Mouse (Mus musculus) right cerebral cortex, adult 2 months (tissue): ENCODE data around the gene 1700001C19Rik.

Experiments used
- DNase-seq, 2 experiments: peaks; one replicate each; pipeline ENCODE4 v3.0.0; 2021 to 2022; ENCODE audit warnings: low spot score in 2 of 2

1700001C19Rik gene

DNA sequence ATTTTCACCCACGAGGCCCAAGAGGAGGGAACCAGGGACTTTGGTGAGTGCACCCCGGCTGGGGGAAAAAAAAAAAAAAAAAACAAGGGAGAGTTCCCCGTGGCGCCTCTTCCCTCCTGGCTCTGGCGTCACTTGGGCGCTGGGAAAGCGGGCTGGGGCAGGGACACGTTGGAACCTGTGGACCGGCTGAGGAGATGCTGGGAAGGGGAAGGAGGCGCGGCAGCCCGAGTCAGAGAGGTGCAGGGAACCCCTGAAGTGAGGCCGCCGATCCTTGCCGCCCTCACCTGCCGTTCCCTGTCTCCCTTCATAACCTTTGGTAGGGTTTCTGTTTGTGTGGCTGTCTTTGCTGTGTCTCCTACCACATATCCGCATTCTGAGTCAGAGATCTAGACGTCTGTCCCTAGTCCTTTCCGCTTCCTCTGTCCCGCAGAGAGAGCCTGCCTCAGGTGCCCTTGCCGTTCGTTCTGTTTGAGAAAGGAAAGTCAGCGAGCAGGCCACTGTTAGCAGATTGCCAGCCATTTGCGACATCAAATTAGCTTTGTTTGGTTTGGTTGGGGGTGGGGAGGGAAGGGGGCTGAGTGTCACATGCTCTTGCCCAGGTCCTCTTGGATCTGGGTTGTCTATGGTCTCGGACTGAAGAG is at the start of gene 1700001C19Rik:
Gene 1700001C19Rik (minus strand): TSS at position 470 of the 641 bp plus-strand sequence.
- no peak for DNase-seq

DNA sequence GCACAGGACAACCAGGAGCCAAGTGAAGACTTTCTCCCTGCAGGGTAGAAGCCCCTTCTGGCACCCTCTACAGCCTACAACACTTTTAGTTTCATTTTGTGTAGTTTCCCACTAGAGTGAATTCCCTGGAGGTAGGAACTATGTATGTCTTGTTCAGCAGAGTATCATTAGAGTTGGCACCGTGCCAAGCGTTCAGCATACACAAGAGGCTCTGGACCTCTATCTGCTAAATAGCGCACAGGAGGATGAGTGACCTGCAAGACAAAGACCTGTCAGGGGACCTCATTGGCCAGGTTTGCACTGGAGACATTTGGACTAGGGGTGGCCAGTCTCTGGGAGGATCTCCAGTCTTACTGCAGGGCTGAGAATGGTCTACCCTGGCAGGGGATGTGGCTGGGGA is 48.6 kb upstream of the 1700001C19Rik start:
- no peak for DNase-seq

DNA sequence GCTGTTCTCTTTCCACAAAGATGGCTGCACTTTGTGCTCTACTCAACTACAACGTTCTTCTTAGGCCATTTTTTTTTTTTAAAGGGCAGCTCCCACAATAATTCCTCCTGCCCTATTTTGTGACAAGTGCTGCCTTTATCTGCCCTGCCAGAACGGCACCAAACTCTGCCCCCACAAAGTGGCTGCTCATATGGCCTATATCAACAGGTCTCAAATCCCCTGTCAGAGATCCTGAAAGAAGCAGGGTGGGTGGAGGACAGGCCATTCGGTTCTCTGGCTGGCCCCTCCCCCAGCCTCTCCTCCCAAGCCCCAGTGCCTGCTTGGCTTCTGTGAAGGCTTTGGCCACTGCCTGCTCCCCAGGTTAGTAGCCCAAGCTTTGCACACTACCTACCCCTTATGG is 47.8 kb upstream of the 1700001C19Rik start:
- no peak for DNase-seq

DNA sequence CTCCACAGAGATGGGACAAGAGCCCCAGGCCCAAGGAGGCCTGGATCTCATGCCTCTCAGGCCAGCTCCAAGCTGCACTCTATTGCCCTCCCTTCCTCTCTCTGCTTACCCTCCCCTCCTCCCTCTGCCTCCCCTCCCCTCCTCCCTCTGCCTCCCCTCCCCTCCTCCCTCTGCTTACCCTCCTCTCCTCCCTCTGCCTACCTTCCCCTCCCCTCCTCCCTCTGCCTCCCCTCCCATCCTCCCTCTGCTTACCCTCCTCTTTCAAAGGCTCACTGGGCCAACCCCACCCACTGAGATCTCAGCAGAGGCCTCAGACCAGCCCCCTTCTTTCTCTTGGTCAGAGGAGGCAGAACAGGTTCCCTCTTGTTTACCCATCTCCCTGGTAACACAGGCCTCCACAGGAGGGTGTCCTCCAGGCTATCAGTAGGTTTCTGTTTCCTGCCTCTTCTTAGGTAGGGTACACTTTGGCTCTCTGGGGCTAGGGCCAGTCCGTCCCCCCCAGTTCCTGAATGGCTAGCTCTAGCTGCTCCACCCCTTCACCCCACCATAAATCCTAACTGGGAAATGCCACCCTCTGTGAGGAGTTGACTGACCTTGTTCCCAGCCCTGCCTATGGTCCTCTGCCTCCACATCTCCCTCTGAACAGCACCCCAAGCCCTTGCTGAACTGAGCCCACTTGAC is 47.2 kb upstream of the 1700001C19Rik start:
- no peak for DNase-seq

DNA sequence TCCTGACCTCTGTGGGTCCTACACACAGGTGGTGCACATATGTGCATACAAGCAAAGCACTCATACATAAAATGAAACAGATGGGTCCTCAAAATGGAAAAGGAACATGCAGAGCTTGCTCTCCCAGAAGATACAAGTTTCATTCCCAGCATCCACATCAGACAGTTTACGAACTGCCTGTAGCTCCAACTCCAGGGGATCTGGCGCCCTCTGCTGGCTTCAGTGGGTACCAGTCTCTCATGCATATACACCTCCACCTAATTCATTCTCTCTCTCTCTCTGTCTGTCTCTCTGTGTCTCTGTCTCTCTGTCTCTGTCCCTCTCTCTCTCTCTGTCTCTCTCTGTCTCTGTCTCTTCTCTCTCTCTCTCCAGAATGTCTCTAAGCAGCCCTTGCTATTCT is 45.2 kb upstream of the 1700001C19Rik start:
- DNase-seq = peak in 1 of 2 experiments; percentile 52

DNA sequence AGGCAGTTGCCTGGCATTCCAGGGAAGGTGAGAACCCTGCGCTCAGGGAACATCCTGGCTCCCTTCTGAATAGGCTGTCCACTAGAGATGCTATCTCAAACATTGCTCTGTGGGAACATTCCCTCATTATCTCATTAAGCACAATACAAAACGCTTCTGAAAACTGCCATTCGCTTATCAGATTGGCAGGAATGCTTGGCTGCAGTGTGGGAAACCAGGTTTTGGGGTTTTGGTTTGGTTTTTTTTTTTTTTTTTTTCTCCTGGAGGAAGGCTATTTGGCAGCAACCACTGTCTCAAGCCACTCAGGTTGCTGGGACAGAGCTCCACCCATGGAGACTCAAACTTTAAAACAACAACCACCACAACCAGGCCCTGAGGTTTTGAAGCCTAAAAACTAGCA is 42.7 kb upstream of the 1700001C19Rik start:
- DNase-seq = no peak

DNA sequence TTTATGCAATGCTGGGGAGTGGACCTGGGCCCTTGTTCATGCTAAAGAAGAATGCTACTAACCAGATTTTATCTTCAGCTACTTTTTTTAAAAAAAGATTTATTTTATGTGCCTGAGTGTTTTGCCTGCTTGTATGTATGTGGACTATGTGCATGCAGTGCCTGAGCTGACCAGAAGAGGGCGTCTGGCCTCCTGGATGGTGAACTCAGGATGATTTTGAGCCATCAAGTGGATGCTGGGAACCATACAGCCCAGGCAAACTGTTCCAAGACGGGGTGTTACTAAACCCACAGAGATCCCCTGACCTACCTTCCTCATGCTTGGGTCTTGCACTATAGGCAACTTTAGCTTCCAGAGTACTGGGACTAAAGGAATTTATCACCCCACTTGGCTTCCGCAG is 38.5 kb upstream of the 1700001C19Rik start:
- DNase-seq = no peak

DNA sequence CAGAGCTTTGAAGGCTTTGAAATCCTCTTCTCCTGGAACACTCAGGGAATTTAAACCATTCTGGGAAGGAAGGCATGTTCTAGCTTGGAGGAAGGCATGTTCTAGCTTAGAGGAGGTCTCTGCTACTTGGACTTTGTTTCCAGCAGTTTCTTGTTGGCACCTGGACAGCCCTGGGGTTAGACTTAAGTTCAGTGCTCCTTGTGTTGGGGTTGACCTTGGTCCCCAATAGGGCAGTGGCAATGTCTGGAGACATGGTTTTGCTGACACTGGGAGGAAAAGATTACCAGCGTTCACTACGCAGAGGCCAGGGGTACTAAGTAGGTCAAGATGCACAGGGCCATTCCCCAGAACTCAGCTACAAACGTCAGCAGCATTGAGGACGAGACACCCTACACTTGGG is 38.0 kb upstream of the 1700001C19Rik start:
- DNase-seq = no peak

DNA sequence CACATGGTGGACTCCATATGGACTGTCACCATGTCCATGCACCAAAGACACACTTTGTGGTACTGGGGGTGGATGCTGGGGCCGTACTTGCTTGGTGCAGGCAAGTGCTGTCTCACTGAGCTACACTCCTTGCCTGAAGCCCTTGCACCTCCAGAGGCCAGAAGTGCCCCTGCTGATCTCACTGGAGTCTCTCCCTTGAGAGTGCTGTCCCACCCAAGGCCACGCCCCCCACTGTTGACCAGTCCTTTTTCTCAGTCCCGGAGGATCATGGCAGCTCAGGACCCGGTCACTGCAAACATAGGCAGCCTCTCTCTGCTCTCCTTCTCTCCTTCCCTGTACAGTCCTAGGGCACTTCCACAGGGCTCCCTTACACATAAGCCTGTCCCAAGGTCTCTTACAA is 37.1 kb upstream of the 1700001C19Rik start:
- no peak for DNase-seq

DNA sequence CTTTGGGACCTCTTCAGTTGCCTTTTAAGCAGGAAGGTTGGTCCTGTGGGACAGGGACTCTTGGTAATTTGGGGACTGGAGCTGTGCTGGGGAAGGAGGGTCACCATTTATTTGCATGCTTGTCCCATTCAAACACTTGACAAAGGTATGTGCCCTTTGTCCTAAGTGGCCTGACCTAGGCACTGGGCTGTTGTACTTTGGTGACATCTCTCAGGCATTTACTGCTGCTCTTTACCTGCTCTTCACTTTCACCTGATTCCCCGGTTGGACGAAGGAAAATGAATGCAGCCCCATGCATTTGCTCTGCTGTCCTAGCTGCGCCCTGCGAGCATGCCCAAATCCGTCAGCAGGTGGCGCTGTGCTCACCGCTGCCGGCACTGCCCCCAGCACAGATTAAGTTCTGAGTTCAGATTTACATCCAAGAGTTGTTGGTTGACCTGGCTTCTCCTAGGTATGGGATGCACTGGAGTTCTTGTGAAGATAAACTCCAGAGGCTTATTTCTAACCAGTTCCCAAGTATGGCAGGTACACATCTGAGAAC is 36.3 kb upstream of the 1700001C19Rik start:
- DNase-seq = peak; percentile 28 to 32

DNA sequence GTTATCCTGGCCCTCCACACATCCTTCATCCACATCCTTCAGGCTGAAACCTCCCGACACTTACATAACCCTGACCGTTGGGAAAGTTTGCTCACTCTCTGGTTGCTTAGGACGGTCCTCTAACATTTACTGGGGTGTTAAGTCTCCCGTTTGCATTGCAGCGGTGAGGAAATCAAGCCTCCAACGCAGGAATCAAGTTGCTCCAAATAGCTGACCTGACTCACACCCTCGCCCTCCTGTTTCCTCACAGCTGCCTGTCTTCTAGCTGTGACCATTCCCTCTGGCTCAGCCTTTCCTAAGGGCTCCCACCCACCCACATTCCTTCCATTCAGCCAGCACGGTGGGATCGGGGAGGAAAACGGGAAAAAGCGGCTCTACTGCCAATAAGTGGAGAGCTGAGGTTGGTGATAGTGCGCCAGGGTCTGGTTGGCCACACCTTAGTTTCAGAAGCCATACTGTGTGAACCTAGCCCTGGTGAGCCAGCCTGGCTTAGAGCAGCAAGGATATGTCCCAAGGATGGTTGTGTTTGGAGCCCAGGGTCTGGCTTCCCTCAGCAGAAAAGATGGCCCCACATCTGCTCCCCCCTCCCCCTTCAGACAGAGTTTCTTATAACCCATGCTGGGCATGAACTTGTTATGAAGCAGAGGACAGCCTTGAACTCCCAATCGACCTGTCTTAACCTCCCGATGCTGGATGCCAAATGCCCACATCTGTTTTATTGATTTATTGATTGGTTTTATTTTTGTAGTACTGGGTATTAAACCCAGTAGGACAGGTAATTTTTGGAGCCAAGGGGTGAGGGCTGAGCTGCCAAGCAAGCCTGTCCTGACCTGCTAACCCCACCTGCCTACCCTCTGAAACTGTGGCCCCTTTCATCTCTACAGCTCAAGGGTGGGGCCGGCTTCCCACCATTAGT is 35.5 kb upstream of the 1700001C19Rik start:
- DNase-seq = peak; percentile 25 to 28

DNA sequence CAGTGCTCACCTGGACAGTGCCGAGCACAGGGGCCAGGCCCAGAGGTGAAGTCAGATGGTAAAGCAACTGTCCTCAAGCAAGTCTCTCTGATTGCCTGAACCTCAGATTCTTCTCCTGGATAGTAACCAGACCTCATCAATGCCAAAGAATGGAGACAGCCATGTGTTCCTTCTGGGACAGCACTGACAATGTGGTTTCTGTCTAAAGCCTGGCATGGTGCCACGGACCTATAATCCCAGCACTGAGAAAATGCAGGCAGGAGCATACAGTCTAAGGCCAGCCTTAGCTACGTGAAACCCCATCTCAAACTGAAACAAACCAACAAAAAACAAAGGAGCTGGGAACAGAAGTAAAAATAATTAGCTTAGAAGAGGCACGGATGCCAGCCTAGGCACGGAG is 33.5 kb upstream of the 1700001C19Rik start:
- no peak for DNase-seq

DNA sequence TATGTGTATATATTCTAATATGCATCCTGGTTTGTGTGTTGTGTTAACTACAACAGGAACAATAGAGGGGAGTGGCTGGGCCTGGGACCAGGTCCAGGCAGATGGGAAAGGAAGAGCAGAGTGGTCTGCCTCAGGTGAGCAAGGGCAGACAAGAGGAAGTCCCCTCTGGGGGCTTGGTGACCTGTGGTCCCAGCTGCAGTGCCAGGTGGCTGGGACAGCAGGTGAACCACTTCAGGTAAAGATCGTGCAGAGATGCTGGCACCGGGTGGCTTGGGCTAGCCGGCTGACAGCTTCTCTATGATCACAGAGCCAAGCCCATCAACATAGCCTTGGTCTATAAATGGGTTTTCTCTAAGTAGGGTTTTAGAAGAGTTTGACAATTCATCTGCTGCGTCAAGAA is 32.9 kb upstream of the 1700001C19Rik start:
- no peak for DNase-seq

DNA sequence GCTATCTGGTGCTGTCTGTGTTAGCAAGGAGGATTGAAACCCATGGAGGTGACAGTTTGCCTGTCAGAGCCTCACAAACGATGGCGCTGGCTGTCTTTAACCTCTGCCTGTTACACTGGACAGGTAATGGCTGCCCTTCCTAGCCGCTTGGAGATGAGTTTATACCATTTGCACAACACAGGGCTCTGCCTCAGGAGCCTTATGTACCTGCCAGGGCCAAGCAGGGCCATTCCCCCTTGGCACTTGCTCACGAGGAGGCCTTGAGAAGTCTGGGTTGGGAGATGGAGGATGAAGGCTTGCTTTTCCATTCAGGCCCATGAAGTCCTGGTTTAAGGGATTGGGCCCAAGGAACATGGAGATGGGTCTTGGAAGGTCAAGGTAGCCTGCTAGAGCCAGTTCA is 32.5 kb upstream of the 1700001C19Rik start:
- no peak for DNase-seq

DNA sequence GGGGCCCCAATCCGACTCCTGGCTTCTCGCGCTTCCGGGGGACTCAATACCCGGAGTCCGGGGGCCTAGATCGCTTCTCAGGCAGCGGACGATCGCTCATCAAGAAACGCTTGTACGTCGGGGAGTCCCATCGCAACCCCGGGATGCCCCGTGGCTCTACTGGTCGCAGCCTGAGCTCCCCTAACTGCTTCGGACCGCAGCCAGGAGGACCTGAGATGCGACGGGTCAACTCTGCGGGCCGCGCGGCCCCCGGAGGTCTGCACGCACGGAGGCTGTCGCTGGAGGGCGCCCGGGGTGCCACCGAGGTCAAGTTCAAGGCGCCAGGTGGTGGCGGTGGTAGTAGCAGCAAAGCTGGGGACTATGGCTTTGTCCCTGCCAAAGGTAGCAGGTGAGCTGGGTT is 31.3 kb upstream of the 1700001C19Rik start:
- DNase-seq = no peak

DNA sequence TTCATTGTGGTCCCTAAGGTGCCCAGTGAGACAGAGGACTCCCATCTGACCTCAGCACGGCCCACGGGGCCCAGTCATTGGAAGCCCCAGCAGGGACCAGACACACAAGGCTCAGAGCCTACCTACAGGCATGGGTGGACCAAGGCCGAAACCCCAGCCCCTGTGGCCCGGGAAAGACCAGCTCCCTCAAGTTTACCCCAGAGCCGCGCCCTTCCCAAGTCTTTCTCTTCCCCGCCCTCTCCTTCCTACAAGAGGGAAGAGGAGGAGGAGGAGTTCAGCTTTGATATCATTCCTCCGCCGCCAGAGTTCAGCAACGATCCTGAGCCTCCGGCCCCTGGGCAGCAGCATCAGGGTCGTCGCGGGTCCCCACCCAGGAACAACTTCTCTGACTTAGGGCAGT is 30.9 kb upstream of the 1700001C19Rik start:
- no peak for DNase-seq

DNA sequence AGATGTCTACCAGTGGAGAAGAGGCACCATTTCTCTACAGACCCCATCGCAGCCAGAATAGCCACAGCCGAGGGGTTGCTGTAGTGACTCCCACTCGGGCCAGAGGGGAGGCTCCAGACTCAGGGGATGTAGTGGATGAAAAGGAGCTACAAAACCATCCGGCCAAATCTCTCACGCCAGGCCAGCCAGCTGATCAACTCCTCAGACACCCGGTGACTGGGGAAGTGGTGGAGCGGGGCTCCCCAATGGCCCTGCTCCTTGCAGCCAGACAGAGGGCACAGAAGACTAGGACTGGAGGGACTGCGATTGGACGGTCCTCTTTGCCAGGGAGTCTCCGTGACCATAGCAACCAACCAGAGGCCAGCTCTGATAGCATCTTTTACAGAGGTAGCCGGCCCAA is 30.5 kb upstream of the 1700001C19Rik start:
- DNase-seq = no peak

DNA sequence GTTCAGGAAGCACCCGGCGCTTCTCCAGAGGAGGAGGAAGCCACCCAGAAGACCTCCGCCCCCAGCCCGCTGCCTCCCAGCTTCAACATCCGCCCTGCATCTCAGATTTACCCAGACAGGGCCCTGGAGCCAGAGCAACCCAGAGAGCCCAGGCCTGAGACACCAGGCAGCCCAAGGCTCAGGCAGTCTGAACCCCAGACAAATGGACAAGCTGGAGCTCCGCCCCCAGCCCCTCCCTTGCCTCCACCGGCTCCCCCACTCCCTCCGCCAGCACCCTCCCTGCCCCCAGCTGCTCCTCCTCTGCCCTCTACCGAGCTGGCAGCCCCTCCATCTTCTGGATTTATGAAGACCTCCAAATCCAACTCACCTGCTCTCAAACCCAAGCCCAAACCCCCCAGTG is 29.1 kb upstream of the 1700001C19Rik start:
- DNase-seq = no peak

DNA sequence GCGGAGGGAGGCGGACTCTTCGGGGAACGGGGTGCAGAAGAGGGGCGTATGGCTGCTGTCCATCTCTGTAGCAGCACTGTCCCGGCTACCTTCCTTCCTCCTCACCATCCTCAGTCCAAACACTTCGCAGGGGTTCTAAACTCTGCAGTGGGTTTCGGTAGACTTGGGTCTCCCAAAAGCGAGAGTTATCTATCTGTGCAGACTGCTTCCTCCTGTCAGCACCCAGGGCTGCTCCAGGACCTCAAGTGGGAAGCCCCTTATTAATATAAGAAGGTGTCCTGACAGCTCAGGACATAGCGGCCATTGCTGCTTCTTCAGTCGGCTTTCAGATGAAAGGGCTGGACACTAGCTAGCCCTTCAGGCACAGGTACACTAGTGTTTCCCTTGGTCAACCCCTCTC is 27.8 kb upstream of the 1700001C19Rik start:
- no peak for DNase-seq

DNA sequence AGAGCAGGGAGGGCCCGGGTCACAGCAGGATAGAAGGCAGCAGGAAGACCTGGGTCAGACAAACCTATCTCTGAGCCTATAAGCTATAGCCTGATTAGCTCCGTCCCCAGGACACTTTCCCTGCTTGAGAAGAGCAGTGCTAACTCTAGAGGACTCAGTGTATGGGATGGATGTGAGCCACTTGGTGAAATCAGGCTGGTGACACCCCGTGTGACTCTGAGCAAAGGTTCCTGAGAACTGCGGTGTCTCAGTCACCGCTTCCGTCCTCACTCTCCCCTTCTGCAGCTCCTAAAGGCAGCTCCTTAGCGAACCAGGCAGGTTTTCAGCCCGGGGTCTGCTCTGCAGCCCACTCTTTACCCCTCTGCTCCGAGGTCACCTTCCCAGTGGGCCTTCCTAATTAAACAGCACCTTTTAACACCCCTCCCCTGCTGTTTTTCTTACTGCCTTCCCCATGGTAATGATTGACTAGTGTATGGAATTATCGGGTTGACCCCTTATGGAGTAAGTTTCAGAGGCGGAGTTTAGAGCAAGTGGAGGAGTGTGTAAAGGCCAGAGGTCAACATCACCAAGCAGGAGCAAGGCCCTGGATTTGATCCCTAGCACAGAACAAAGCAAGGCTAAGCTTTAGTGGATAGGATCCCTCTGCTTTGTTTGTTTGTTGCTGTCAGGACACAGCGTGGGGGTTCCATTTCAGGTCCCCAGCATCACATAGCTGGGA is 27.2 kb upstream of the 1700001C19Rik start:
- DNase-seq = no peak

DNA sequence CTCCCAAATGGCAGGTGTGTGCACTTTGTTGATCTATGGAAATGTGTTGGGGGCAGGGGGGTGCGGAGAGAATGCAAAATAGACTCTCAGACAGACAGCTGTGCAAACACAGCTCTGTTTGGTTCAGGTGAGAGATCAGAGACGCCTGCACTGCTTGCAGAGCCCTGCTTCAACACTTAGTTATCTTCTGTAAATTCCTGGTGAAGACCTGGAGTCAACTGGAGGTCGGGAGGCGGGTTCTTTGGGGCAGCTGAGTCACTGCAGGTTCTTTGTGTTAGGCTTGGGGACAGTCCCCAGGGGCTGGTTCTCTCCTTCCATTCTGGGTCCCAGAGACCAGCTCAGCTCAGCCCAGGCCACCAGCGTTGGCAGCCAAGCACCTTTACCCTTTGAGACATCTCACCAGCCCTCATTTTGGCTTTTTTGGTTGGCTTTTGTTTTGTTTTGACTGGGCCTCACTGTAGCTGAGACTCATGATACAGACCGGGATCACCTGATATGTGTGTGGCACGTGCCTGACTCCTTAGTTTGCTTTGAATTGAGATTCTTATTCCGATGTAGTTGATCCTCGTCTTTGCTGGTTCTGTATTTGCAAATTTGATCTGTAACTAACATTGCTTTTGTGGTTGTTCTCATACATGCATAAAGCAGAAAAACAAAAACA is 25.7 kb upstream of the 1700001C19Rik start:
- DNase-seq = no peak
